Mouse (Mus musculus): ENCODE measurements at regions not wholly inside any gene's neighbourhood (a gene's known extent, or its start where the extent isn't known, plus 50 kb on each side); places are given as distances from the start of the nearest gene placed in this dataset.

- Histone ChIP-seq H3K9me3 (no peaks in the 10 kb centered on the region), H3K4me3 (no peak overlapping the region), H3K27ac (no peak overlapping the region), H3K36me3 (no peaks in the 10 kb centered on the region), H3K9ac (no peak overlapping the region), H3K4me2 (replicated peaks) (no peak overlapping the region), H3K27me3 (no peaks in the 10 kb centered on the region), H3K4me1 (peaks cover 6% of the 10 kb centered on the region; the same call in 1 of the 2 replicates)
- 43% methylated on average over 8 of the region's 8 CpGs for WGBS
- peak; percentile 35; the same call in 1 of the 2 replicates for ATAC-seq (ENCODE audit: insufficient number of reproducible peaks, insufficient read depth, low FRiP score, low TSS enrichment)
Measured at GRCm38 (mm10) chr8:48981667-48982066, 137.9 kb upstream of the Tenm3 start.

GRCm38 (mm10) chr8:48980755-48981154 lies 137.0 kb upstream of the Tenm3 start:
- Histone ChIP-seq H3K36me3 (no peaks in the 10 kb centered on the region), H3K9ac (no peak overlapping the region), H3K4me1 (peaks cover 6% of the 10 kb centered on the region; the same call in 1 of the 2 replicates), H3K9me3 (no peaks in the 10 kb centered on the region), H3K4me2 (replicated peaks) (no peak overlapping the region), H3K27me3 (no peaks in the 10 kb centered on the region), H3K27ac (no peak overlapping the region), H3K4me3 (no peak overlapping the region)
- 76% methylated on average over 7 of the region's 7 CpGs for WGBS
- no peak for ATAC-seq (ENCODE audit: insufficient number of reproducible peaks, insufficient read depth, low FRiP score, low TSS enrichment)

GRCm38 (mm10) chr8:48970655-48971054 lies 126.9 kb upstream of the Tenm3 start:
- no peak overlapping the region for H3K4me3 ChIP-seq
- H3K27ac ChIP-seq = no peak overlapping the region
- no peak overlapping the region for H3K9ac ChIP-seq
- no peak overlapping the region for H3K4me2 ChIP-seq (replicated peaks)
- no peaks in the 10 kb centered on the region for H3K36me3 ChIP-seq
- WGBS = 74% methylated on average over 5 of the region's 5 CpGs
- no peak for ATAC-seq (ENCODE audit: insufficient number of reproducible peaks, insufficient read depth, low FRiP score, low TSS enrichment)
- no peaks in the 10 kb centered on the region for H3K9me3 ChIP-seq
- no peaks in the 10 kb centered on the region for H3K27me3 ChIP-seq
- H3K4me1 ChIP-seq = no peaks in the 10 kb centered on the region

- Histone ChIP-seq H3K9me3 (no peaks in the 10 kb centered on the region), H3K4me2 (replicated peaks) (no peak overlapping the region), H3K4me3 (no peak overlapping the region), H3K27ac (no peak overlapping the region), H3K9ac (no peak overlapping the region), H3K27me3 (no peaks in the 10 kb centered on the region), H3K36me3 (no peaks in the 10 kb centered on the region), H3K4me1 (no peaks in the 10 kb centered on the region)
- WGBS = 76% methylated on average over 1 of the region's 1 CpGs
- no peak for ATAC-seq (ENCODE audit: insufficient number of reproducible peaks, insufficient read depth, low FRiP score, low TSS enrichment)
Measured at GRCm38 (mm10) chr8:48964929-48965328, 121.2 kb upstream of the Tenm3 start.

- Histone ChIP-seq H3K4me1 (no peaks in the 10 kb centered on the region), H3K27me3 (no peaks in the 10 kb centered on the region), H3K9me3 (no peaks in the 10 kb centered on the region), H3K9ac (no peak overlapping the region), H3K4me2 (replicated peaks) (no peak overlapping the region), H3K27ac (no peak overlapping the region), H3K36me3 (no peaks in the 10 kb centered on the region), H3K4me3 (no peak overlapping the region)
- 88% methylated on average over 5 of the region's 5 CpGs for WGBS
- ATAC-seq (ENCODE audit: insufficient number of reproducible peaks, insufficient read depth, low FRiP score, low TSS enrichment) = no peak
Measured at GRCm38 (mm10) chr8:48957614-48958013, 113.9 kb upstream of the Tenm3 start.

- Histone ChIP-seq H3K9me3 (no peaks in the 10 kb centered on the region), H3K27me3 (no peaks in the 10 kb centered on the region), H3K36me3 (no peaks in the 10 kb centered on the region), H3K4me3 (no peak overlapping the region), H3K27ac (no peak overlapping the region), H3K4me1 (no peaks in the 10 kb centered on the region), H3K4me2 (replicated peaks) (no peak overlapping the region), H3K9ac (no peak overlapping the region)
- no peak for ATAC-seq (ENCODE audit: insufficient number of reproducible peaks, insufficient read depth, low FRiP score, low TSS enrichment)
- 77% methylated on average over 10 of the region's 10 CpGs for WGBS
Measured at GRCm38 (mm10) chr8:48951412-48951811, 107.7 kb upstream of the Tenm3 start.

- Histone ChIP-seq H3K9ac (no peak overlapping the region), H3K4me3 (no peak overlapping the region), H3K36me3 (no peaks in the 10 kb centered on the region), H3K4me2 (replicated peaks) (no peak overlapping the region), H3K4me1 (no peaks in the 10 kb centered on the region), H3K9me3 (no peaks in the 10 kb centered on the region), H3K27me3 (no peaks in the 10 kb centered on the region), H3K27ac (no peak overlapping the region)
- no peak for ATAC-seq (ENCODE audit: insufficient number of reproducible peaks, insufficient read depth, low FRiP score, low TSS enrichment)
- 47% methylated on average over 1 of the region's 1 CpGs for WGBS
Measured at GRCm38 (mm10) chr8:48944177-48944576, 100.4 kb upstream of the Tenm3 start.

- ATAC-seq (ENCODE audit: insufficient number of reproducible peaks, insufficient read depth, low FRiP score, low TSS enrichment) = no peak
- Histone ChIP-seq H3K9ac (no peak overlapping the region), H3K36me3 (no peaks in the 10 kb centered on the region), H3K9me3 (no peaks in the 10 kb centered on the region), H3K4me2 (replicated peaks) (no peak overlapping the region), H3K27me3 (no peaks in the 10 kb centered on the region), H3K27ac (no peak overlapping the region), H3K4me1 (no peaks in the 10 kb centered on the region), H3K4me3 (no peak overlapping the region)
- WGBS = 87% methylated on average over 3 of the region's 3 CpGs
Measured at GRCm38 (mm10) chr8:48937144-48937543, 93.4 kb upstream of the Tenm3 start.

- 81% methylated on average over 11 of the region's 11 CpGs for whole genome bisulfite sequencing
- Histone ChIP-seq H3K9me3 (no peaks in the 10 kb centered on the region), H3K27ac (no peak overlapping the region), H3K27me3 (no peaks in the 10 kb centered on the region), H3K9ac (no peak overlapping the region), H3K36me3 (no peaks in the 10 kb centered on the region), H3K4me3 (no peak overlapping the region), H3K4me1 (no peaks in the 10 kb centered on the region), H3K4me2 (replicated peaks) (no peak overlapping the region)
- no peak for ATAC-seq (ENCODE audit: insufficient number of reproducible peaks, insufficient read depth, low FRiP score, low TSS enrichment)
Measured at GRCm38 (mm10) chr8:48927135-48927534, 83.4 kb upstream of the Tenm3 start.

GRCm38 (mm10) chr8:48915275-48915674 lies 71.5 kb upstream of the Tenm3 start:
- Histone ChIP-seq H3K9me3 (no peaks in the 10 kb centered on the region), H3K27ac (no peak overlapping the region), H3K27me3 (no peaks in the 10 kb centered on the region), H3K4me1 (no peaks in the 10 kb centered on the region), H3K36me3 (no peaks in the 10 kb centered on the region), H3K4me3 (no peak overlapping the region), H3K4me2 (replicated peaks) (no peak overlapping the region), H3K9ac (no peak overlapping the region)
- ATAC-seq (ENCODE audit: insufficient number of reproducible peaks, insufficient read depth, low FRiP score, low TSS enrichment) = no peak
- 65% methylated on average over 3 of the region's 3 CpGs for WGBS

- Histone ChIP-seq H3K27me3 (no peaks in the 10 kb centered on the region), H3K9ac (no peak overlapping the region), H3K9me3 (no peaks in the 10 kb centered on the region), H3K4me1 (no peaks in the 10 kb centered on the region), H3K27ac (no peak overlapping the region), H3K4me3 (no peak overlapping the region), H3K4me2 (replicated peaks) (no peak overlapping the region), H3K36me3 (no peaks in the 10 kb centered on the region)
- 84% methylated on average over 4 of the region's 4 CpGs for WGBS
- no peak for ATAC-seq (ENCODE audit: insufficient number of reproducible peaks, insufficient read depth, low FRiP score, low TSS enrichment)
Measured at GRCm38 (mm10) chr8:48912842-48913241, 69.1 kb upstream of the Tenm3 start.

GRCm38 (mm10) chr8:48901668-48902406 lies 58.1 kb upstream of the Tenm3 start:
- no peak overlapping the region for H3K4me2 ChIP-seq (replicated peaks)
- no peaks in the 10 kb centered on the region for H3K27me3 ChIP-seq
- H3K27ac ChIP-seq = no peak overlapping the region
- no peak overlapping the region for H3K9ac ChIP-seq
- H3K4me1 ChIP-seq = no peaks in the 10 kb centered on the region
- no peaks in the 10 kb centered on the region for H3K36me3 ChIP-seq
- ATAC-seq (ENCODE audit: insufficient number of reproducible peaks, insufficient read depth, low FRiP score, low TSS enrichment) = no peak
- WGBS = 92% methylated on average over 6 of the region's 6 CpGs
- no peaks in the 10 kb centered on the region for H3K9me3 ChIP-seq
- no peak overlapping the region for H3K4me3 ChIP-seq
